Mouse (Mus musculus) neural tube, embryonic 12.5 days (tissue): ENCODE results near the gene Cmya5. TPM values are rescaled to one million over a fixed set of nuclear protein-coding genes. Genes with fewer than 3 reads are reported as not detected.
"Not testable (repeated sequence)": the region's sequence is repeated elsewhere in the genome, so short reads cannot be mapped to it uniquely, and the experiment has no call there.

ENCODE experiments used
- ATAC-seq: fragments of 200-750 bp; cut with Nextera tagmentation; 2 replicates; pipeline ENCODE4 v1.8.0; 2017; ENCODE audit warnings: low read depth, mild to moderate bottlenecking, moderate TSS enrichment, moderate library complexity; ENCODE audit not compliant: low FRiP score
- H3K27ac ChIP-seq: fragments of 300-500 bp; sonication (generic); 2 replicates; pipeline ENCODE4 v1.5.1; 2016
- H3K27me3 ChIP-seq: fragments of 300-500 bp; sonication (generic); replicated peaks from 2 replicates; pipeline ENCODE4 v1.6.1; 2016; ENCODE audit warnings: mild to moderate bottlenecking
- H3K36me3 ChIP-seq: fragments of 300-500 bp; sonication (generic); 2 replicates; pipeline ENCODE4 v1.6.1; 2016; ENCODE audit warnings: mild to moderate bottlenecking
- H3K4me1 ChIP-seq: fragments of 300-500 bp; sonication (generic); 2 replicates; pipeline ENCODE4 v1.6.1; 2016
- H3K4me2 ChIP-seq: fragments of 300-500 bp; sonication (generic); replicated peaks from 2 replicates; pipeline ENCODE4 v1.6.1; 2016; ENCODE audit warnings: mild to moderate bottlenecking
- H3K4me3 ChIP-seq: fragments of 300-500 bp; sonication (generic); 2 replicates; pipeline ENCODE4 v1.5.1; 2016
- H3K9ac ChIP-seq: fragments of 300-500 bp; sonication (generic); 2 replicates; pipeline ENCODE4 v1.6.1; 2016; ENCODE audit warnings: mild to moderate bottlenecking
- H3K9me3 ChIP-seq: fragments of 300-500 bp; sonication (generic); 2 replicates; pipeline ENCODE4 v1.6.1; 2016; ENCODE audit warnings: mild to moderate bottlenecking
- WGBS: fragments of 180-500 bp; shearing (Covaris S2); methylation state at CpG from one replicate; pipeline ENCODE4 v1.1.7; 2016; 5-methylcytosine and 5-hydroxymethylcytosine counted together
- polyA plus RNA-seq: library from polyadenylated mRNA; unstranded; fragments of >200 nt; fragmentation: Nextera tagmentation; extraction: Ambion mirVana; gene quantifications from 2 replicates; pipeline ENCODE4 v1.2.1, GENCODE M21; 2016

Gene Cmya5
- polyA plus RNA-seq, 1 experiment from 2014 or later, result 0.06 TPM

GRCm38 (mm10) chr13:93102340-93103090 lies 42.0 kb downstream of the Cmya5 start:
- H3K4me2 ChIP-seq, result no peak overlapping the region
- H3K9me3 ChIP-seq, result no peaks in the 10 kb centered on the region
- H3K27ac ChIP-seq, result no peak overlapping the region
- H3K27me3 ChIP-seq, result no peaks in the 10 kb centered on the region
- no peaks in the 10 kb centered on the region for H3K4me1 ChIP-seq
- no peak overlapping the region for H3K4me3 ChIP-seq
- no peak for ATAC-seq
- no peaks in the 10 kb centered on the region for H3K36me3 ChIP-seq
- H3K9ac ChIP-seq, result no peak overlapping the region
- WGBS, result 69% methylated on average over 4 of the region's 4 CpGs

GRCm38 (mm10) chr13:93098596-93098995 lies 45.9 kb downstream of the Cmya5 start:
- ATAC-seq, result no peak
- Histone ChIP-seq H3K36me3 (no peaks in the 10 kb centered on the region), H3K4me1 (no peaks in the 10 kb centered on the region), H3K4me2 (no peak overlapping the region), H3K9ac (no peak overlapping the region), H3K27ac (no peak overlapping the region), H3K9me3 (no peaks in the 10 kb centered on the region), H3K4me3 (no peak overlapping the region), H3K27me3 (no peaks in the 10 kb centered on the region)
- WGBS, result 81% methylated on average over 3 of the region's 3 CpGs

DNA sequence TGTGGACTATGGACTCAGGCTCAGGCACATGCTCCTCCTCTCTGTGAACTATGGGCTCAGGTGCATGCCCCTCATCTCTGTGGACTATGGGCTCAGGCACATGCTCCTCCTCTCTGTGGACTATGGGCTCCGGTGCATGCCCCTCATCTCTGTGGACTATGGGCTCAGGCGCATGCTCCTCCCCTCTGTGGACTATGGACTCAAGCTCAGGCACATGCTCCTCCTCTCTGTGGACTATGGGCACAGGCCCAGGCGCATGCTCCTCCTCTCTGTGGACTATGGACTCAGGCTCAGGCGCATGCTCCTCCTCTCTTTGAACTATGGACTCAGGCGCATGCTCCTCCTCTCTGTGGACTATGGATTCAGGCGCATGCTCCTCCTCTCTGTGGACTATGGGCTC lies 47.9 kb downstream of the Cmya5 start:
- WGBS, result 94% methylated on average over 6 of the region's 6 CpGs
- no peaks in the 10 kb centered on the region for H3K9me3 ChIP-seq
- ATAC-seq, result no peak
- no peaks in the 10 kb centered on the region for H3K36me3 ChIP-seq
- no peak overlapping the region for H3K27ac ChIP-seq
- H3K4me1 ChIP-seq, result no peaks in the 10 kb centered on the region
- no peak overlapping the region for H3K9ac ChIP-seq
- no peaks in the 10 kb centered on the region for H3K27me3 ChIP-seq
- H3K4me3 ChIP-seq, result no peak overlapping the region
- H3K4me2 ChIP-seq, result no peak overlapping the region

DNA sequence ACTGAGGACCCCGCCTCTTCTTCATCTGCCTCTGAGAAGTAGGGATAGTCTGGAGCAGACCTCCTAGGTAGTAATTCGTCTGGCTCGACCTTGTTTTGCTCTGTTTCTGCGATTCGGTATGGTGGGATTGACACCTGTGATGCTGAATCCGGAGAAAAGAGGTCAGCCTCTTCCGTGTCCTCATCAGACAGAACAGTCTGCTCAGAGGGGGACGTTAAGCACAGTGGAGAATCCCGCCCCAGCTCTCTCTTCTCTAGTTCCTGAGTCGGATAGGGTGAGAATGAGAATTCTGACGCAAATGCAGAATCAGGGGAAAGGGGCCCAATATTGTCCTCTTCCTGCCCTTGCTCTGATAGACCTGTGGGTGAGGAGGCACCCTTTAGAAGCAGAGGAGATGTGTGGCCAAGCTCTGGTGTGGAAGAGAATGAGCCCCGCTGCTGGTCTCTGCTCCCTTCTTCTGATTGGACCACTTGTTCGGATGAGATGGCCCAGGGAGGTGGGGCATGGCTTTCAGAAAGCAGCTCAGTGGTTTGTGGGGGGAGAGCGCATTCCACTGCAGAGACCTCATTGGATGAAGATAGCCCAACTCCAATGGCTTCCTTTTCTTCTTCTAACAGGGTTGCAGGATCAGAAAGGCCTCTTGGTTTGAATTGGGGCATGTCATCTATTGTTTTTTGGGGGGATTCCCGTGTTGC lies 49.3 kb downstream of the Cmya5 start:
- no peak overlapping the region for H3K27ac ChIP-seq
- H3K36me3 ChIP-seq, result no peaks in the 10 kb centered on the region
- no peaks in the 10 kb centered on the region for H3K4me1 ChIP-seq
- H3K4me3 ChIP-seq, result no peak overlapping the region
- no peak overlapping the region for H3K4me2 ChIP-seq
- H3K9ac ChIP-seq, result no peak overlapping the region
- H3K9me3 ChIP-seq, result no peaks in the 10 kb centered on the region
- H3K27me3 ChIP-seq, result no peaks in the 10 kb centered on the region
- 90% methylated on average over 15 of the region's 15 CpGs for whole genome bisulfite sequencing
- ATAC-seq, result no peak

DNA sequence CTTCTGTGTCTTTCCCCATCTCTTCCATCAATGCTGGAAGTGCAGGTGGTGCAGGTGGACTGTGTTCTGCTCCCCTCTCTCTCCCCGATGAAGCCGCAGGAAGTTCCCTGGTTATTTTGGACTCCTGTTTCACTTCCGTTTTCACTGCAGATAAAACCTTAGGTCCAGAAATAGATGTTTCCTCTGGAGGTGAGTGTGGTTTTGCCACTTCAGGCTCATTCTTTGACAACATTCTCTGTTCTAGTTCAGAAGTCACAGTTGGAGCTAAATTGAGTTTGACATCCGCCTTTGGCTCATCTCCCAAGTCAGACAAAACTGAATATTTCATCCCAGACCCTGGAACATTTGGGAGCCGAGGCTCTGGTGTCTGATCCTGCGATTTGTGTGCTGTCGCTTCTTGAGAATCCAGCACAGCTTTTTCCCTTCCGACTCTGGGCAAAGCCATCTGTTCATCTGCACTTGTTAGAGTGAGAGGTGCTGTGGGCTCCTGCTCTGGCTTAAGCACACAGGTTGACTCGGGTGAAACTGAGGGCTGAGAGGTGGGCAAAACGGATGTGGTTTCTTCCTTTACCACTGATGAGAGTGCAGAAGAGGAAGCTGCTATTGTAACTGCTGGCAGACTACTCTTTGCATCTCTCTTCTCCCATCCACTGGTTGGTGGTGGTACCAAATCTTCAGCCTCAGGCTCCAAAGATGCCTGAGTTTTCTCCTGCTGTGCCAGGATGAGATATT lies 50.2 kb downstream of the Cmya5 start:
- no peak overlapping the region for H3K27ac ChIP-seq
- no peak overlapping the region for H3K4me2 ChIP-seq
- no peak overlapping the region for H3K4me3 ChIP-seq
- no peaks in the 10 kb centered on the region for H3K9me3 ChIP-seq
- 91% methylated on average over 10 of the region's 10 CpGs for WGBS
- no peak overlapping the region for H3K9ac ChIP-seq
- no peak for ATAC-seq
- no peaks in the 10 kb centered on the region for H3K27me3 ChIP-seq
- H3K36me3 ChIP-seq, result no peaks in the 10 kb centered on the region
- no peaks in the 10 kb centered on the region for H3K4me1 ChIP-seq

DNA sequence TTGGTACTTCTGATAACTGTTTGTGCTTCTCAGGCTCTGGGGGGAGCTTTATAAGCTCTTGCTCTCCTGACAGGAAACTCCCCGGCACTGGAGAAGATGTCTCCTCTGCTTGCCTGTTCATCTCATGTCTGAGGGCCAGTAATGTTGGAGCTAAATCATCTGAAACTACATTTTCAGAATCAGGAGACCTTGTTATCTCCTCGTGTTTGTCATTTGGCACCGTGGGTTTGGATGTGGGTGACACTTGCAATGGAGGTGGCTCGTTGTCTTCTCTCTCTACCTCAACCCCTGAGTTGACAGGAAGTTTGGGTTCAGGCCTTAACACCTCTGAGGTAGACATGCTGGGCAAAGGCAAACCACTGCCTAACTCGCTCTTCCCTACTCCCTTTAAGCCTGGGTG lies 50.8 kb downstream of the Cmya5 start:
- Histone ChIP-seq H3K4me2 (no peak overlapping the region), H3K4me1 (no peaks in the 10 kb centered on the region), H3K9ac (no peak overlapping the region), H3K4me3 (no peak overlapping the region), H3K36me3 (no peaks in the 10 kb centered on the region), H3K9me3 (no peaks in the 10 kb centered on the region), H3K27ac (no peak overlapping the region), H3K27me3 (no peaks in the 10 kb centered on the region)
- no peak for ATAC-seq
- WGBS, result 91% methylated on average over 5 of the region's 5 CpGs

- H3K27me3 ChIP-seq, result no peaks in the 10 kb centered on the region
- 61% methylated on average over 2 of the region's 2 CpGs for WGBS
- H3K36me3 ChIP-seq, result no peaks in the 10 kb centered on the region
- no peaks in the 10 kb centered on the region for H3K9me3 ChIP-seq
- H3K4me2 ChIP-seq, result no peak overlapping the region
- H3K4me3 ChIP-seq, result no peak overlapping the region
- ATAC-seq, result no peak
- H3K4me1 ChIP-seq, result no peaks in the 10 kb centered on the region
- H3K9ac ChIP-seq, result no peak overlapping the region
- H3K27ac ChIP-seq, result no peak overlapping the region
Observed at GRCm38 (mm10) chr13:93092916-93093429, 51.6 kb downstream of the Cmya5 start.

DNA sequence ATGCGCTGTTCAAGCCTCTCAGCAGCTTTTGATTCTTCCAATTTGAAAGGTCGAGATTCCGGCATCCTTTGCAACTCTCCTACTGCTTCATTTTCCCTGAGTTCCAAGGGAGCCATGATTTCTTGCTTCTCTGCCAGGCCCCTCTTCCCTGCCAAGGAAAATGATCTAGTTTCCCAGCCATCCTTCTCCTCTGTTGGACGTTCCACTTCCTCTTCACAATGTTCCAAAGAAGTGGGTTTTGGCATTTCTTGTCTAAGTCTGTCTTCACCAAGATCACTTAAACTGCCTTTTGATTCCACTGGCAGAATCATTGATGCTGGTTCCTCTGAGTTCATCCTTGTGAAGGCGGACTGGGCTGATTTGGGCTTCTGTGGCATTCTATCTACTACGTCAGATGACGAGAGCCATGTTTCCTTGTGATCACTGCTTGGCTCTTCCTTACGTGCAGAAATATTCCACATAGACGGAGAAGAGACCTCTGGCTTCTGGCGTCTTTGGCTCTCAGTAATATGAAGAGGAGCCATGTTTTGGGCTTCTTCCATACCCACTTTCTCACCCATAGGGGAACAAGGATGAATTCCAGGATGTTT lies 52.6 kb downstream of the Cmya5 start:
- ATAC-seq, result no peak
- no peak overlapping the region for H3K27ac ChIP-seq
- no peaks in the 10 kb centered on the region for H3K36me3 ChIP-seq
- H3K4me2 ChIP-seq, result no peak overlapping the region
- WGBS, result 87% methylated on average over 10 of the region's 10 CpGs
- H3K4me3 ChIP-seq, result no peak overlapping the region
- no peaks in the 10 kb centered on the region for H3K4me1 ChIP-seq
- no peaks in the 10 kb centered on the region for H3K9me3 ChIP-seq
- H3K27me3 ChIP-seq, result no peaks in the 10 kb centered on the region
- no peak overlapping the region for H3K9ac ChIP-seq

GRCm38 (mm10) chr13:93091176-93091575 lies 53.3 kb downstream of the Cmya5 start:
- Histone ChIP-seq H3K4me3 (no peak overlapping the region), H3K9ac (no peak overlapping the region), H3K4me2 (no peak overlapping the region), H3K9me3 (no peaks in the 10 kb centered on the region), H3K4me1 (no peaks in the 10 kb centered on the region), H3K27me3 (no peaks in the 10 kb centered on the region), H3K36me3 (no peaks in the 10 kb centered on the region), H3K27ac (no peak overlapping the region)
- ATAC-seq, result no peak
- WGBS, result 95% methylated on average over 9 of the region's 9 CpGs

DNA sequence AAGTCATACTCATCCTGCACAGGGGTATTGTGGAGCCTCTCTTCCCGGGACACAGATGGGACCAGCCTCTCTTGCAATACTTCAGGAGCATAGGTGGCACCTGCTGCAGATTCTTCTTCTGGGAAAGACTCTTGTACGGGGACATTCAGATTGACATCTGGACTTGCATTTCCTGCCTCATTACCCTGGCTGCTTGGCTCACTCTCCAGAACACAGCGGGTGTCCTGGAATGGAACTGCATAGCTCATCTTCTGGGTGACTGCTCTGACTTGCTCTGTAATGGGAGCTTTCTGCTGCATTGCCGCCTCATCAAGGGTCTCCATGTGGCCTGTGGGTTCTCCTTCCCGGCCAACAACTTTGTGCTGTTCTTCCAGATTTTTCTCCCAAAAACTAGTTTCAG lies 55.0 kb downstream of the Cmya5 start:
- H3K9ac ChIP-seq, result no peak overlapping the region
- 71% methylated on average over 5 of the region's 5 CpGs for WGBS
- no peaks in the 10 kb centered on the region for H3K27me3 ChIP-seq
- no peaks in the 10 kb centered on the region for H3K36me3 ChIP-seq
- ATAC-seq, result no peak
- H3K4me2 ChIP-seq, result no peak overlapping the region
- H3K4me3 ChIP-seq, result no peak overlapping the region
- H3K27ac ChIP-seq, result no peak overlapping the region
- H3K9me3 ChIP-seq, result no peaks in the 10 kb centered on the region
- H3K4me1 ChIP-seq, result no peaks in the 10 kb centered on the region

GRCm38 (mm10) chr13:93085711-93086110 lies 58.8 kb downstream of the Cmya5 start:
- Histone ChIP-seq H3K27me3 (no peaks in the 10 kb centered on the region), H3K4me1 (no peaks in the 10 kb centered on the region), H3K4me3 (no peak overlapping the region), H3K27ac (no peak overlapping the region), H3K9me3 (no peaks in the 10 kb centered on the region), H3K4me2 (no peak overlapping the region), H3K9ac (no peak overlapping the region), H3K36me3 (no peaks in the 10 kb centered on the region)
- ATAC-seq, result no peak
- WGBS, result 89% methylated on average over 4 of the region's 4 CpGs

GRCm38 (mm10) chr13:93082324-93082723 lies 62.2 kb downstream of the Cmya5 start:
- H3K36me3 ChIP-seq, H3K9me3 ChIP-seq, H3K9ac ChIP-seq, H3K4me2 ChIP-seq, ATAC-seq, H3K4me3 ChIP-seq, H3K27me3 ChIP-seq, H3K4me1 ChIP-seq, H3K27ac ChIP-seq: not testable (repeated sequence)
- WGBS, result 69% methylated on average over 1 of the region's 1 CpGs
